ENCODE assay signal across 7 mouse cellular contexts in the genomic region with DNA sequence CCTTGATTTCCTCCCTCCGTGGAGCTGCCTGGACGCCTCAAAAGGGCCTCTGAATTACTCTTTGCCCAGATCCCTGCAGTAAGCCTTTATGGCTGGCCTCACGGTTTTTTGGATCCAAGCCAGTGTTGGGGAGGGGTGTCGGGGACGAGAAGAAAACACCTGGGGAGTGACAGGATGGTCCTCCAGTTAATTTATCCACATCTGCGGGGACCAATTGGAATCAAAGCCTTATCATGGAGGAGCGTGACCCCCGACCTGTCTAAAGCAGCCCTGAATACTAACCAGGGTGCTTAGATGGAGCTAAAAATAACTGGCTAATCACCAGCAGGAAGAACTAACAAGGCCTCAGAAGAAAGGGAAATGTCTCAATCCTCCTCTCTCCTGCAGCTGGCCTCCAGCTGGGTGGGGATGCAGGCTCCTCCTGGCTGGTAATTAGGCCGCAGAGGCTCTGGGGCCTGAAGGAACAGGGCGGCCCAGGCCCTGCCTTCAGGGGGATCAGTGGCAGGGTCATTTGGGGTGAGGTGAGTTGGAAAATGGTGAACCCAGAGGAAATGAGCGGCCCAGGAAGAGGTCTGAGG.
DNase-seq lines count a peak whose midpoint lies in the region; ATAC-seq and TF ChIP-seq lines count a peak whose summit lies in the region.

No protein-coding gene starts in this region.

- H3K27me3 ChIP-seq in embryonic facial prominence, embryonic 10.5 days (replicated peaks; ENCODE audit: low read depth, poor library complexity, severe bottlenecking) = 0 out of 2 replicates have a peak, but pooled peaks cover 3% of the 10 kb centered on the region
- H3K27me3 ChIP-seq in heart, embryonic 12.5 days (replicated peaks) = no peaks in the 10 kb centered on the region
- no peaks in the 10 kb centered on the region for H3K27me3 ChIP-seq in midbrain, postnatal 0 days (ENCODE audit: insufficient read depth, low read length)

- no peaks in the 10 kb centered on the region for H3K36me3 ChIP-seq in embryonic facial prominence, embryonic 10.5 days (replicated peaks)
- no peaks in the 10 kb centered on the region for H3K36me3 ChIP-seq in heart, embryonic 12.5 days
- no peaks in the 10 kb centered on the region for H3K36me3 ChIP-seq in midbrain, postnatal 0 days (ENCODE audit: insufficient read depth, low read length)

- no peak for TF ChIP-seq CTCF in midbrain, postnatal 0 days (IDR thresholded peaks at IDR 0.05)

- H3K27ac ChIP-seq in embryonic facial prominence, embryonic 10.5 days (replicated peaks) = peak overlapping the region; percentile 77
- peak overlapping the region; percentile 94 for H3K27ac ChIP-seq in heart, embryonic 12.5 days (ENCODE audit: poor library complexity, severe bottlenecking)
- H3K27ac ChIP-seq in midbrain, postnatal 0 days (ENCODE audit: low read depth, low read length) = no peak overlapping the region

- H3K9ac ChIP-seq in heart, embryonic 12.5 days = peak overlapping the region; percentile 33; the same call in 1 of the 2 replicates
- no peak overlapping the region for H3K9ac ChIP-seq in midbrain, postnatal 0 days (replicated peaks; ENCODE audit: low read length, poor library complexity, severe bottlenecking)

- no peaks in the 10 kb centered on the region for H3K9me3 ChIP-seq in embryonic facial prominence, embryonic 10.5 days
- no peaks in the 10 kb centered on the region for H3K9me3 ChIP-seq in heart, embryonic 12.5 days (replicated peaks)
- no peaks in the 10 kb centered on the region for H3K9me3 ChIP-seq in midbrain, postnatal 0 days (ENCODE audit: low read length)

- H3K4me2 ChIP-seq in heart, embryonic 12.5 days = peak overlapping the region; percentile 51
- no peak overlapping the region for H3K4me2 ChIP-seq in midbrain, postnatal 0 days (ENCODE audit: low read depth, low read length, poor library complexity, severe bottlenecking)

- H3K4me3 ChIP-seq in embryonic facial prominence, embryonic 10.5 days = no peak overlapping the region
- no peak overlapping the region for H3K4me3 ChIP-seq in heart, embryonic 12.5 days
- no peak overlapping the region for H3K4me3 ChIP-seq in midbrain, postnatal 0 days (ENCODE audit: low read depth, low read length)

- peaks cover 44% of the 10 kb centered on the region for H3K4me1 ChIP-seq in embryonic facial prominence, embryonic 10.5 days
- peaks cover 70% of the 10 kb centered on the region for H3K4me1 ChIP-seq in heart, embryonic 12.5 days (replicated peaks)
- peaks cover 10% of the 10 kb centered on the region for H3K4me1 ChIP-seq in midbrain, postnatal 0 days (ENCODE audit: insufficient read depth, low read length)

- WGBS in embryonic facial prominence, embryonic 10.5 days = 10% methylated on average over 11 of the region's 11 CpGs
- 6% methylated on average over 11 of the region's 11 CpGs for WGBS in heart, embryonic 12.5 days
- WGBS in midbrain, postnatal 0 days = 28% methylated on average over 11 of the region's 11 CpGs

- peak; percentile 88 for DNase-seq in R1 (ENCODE audit: low read depth, low spot score)
- DNase-seq in embryonic facial prominence, embryonic 10.5 days (ENCODE audit: low spot score) = peak; percentile 75
- peak; percentile 49 to 61 for DNase-seq in kidney, postnatal 4 days
- DNase-seq in midbrain, postnatal 0 days (ENCODE audit: low spot score) = peak; percentile 19
- no peak for DNase-seq in adrenal gland, postnatal 36 days
- no peak for DNase-seq in right cerebral cortex, postnatal 25 days

- ATAC-seq in heart, embryonic 12.5 days (ENCODE audit: insufficient number of reproducible peaks, low FRiP score) = peak; percentile 41; the same call in 1 of the 2 replicates
- ATAC-seq in midbrain, postnatal 0 days (ENCODE audit: low FRiP score) = no peak

Comparison
In these comparisons a context has a peak if more than half of its experiments do, and no peak if none do; other contexts are left out.
1. DNase-seq: peak in R1 (single experiment), embryonic facial prominence, embryonic 10.5 days (single experiment), kidney, postnatal 4 days (2 of 2) and midbrain, postnatal 0 days (single experiment); none in adrenal gland, postnatal 36 days (0 of 2) and right cerebral cortex, postnatal 25 days (single experiment).